Mouse (Mus musculus): ENCODE measurements around the gene Mc3r. TPM values are rescaled to one million over a fixed set of nuclear protein-coding genes. Genes with fewer than 3 reads are reported as not detected.

The Mc3r gene
- polyA plus RNA-seq, 1 experiment, result not detected

DNA sequence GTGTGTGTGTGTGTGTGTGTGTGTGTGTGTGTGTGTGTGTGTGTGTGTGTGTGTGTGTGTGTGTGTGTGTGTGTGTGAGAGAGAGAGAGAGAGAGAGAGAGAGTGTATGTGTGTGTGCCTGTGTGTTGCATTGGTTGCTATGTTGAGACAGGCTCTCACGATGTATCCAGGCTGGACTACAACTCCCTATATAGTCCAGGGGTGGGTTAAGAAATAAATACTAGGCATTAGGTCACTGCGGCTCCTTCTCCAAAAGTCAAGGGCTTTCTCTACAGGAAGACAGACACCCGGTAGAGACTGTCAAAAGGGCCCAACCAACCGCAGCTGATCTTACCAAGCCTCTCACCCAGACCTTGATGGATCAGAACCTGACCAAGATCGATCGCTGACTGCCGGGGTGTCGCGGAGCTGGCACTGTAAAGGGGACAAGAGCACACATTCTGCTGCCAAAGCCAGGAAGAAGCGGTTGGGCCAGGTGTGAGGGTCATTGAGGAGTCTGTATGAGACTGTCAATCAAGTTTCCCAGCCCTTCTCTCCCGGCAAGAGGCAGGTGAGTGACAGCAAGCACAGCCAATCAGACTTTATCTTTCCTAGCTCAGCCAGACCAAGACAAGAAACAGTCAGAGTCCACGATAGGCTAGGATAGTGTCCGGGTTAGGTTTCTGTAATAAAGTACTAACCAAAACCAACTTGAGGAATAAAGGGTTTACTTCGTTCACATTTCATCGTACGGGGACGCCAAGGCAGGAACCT lies 32.0 kb upstream of the Mc3r start:
- WGBS, result 54% methylated on average over 17 of the region's 17 CpGs
- Histone ChIP-seq H3K36me3 (ENCODE audit: control insufficient read depth, insufficient read depth, low read length) (no peaks in the 10 kb centered on the region), H3K4me3 (ENCODE audit: low read depth, low read length) (peak overlapping the region; percentile 31), H3K4me1 (ENCODE audit: control insufficient read depth, insufficient read depth, insufficient read length, low read length) (peaks cover 4% of the 10 kb centered on the region; the same call in 1 of the 2 replicates), H3K27ac (ENCODE audit: insufficient read depth, low read depth, low read length) (no peak overlapping the region), H3K27me3 (ENCODE audit: control insufficient read depth, insufficient read depth, low read length) (no peaks in the 10 kb centered on the region)
- TF ChIP-seq POLR2A (IDR thresholded peaks at IDR 0.05; ENCODE audit: low read depth, low read length) (no peak), CTCF (IDR thresholded peaks at IDR 0.05; ENCODE audit: extremely low read depth, insufficient read length, insufficient replicate concordance, low read depth, low read length) (no peak)

DNA sequence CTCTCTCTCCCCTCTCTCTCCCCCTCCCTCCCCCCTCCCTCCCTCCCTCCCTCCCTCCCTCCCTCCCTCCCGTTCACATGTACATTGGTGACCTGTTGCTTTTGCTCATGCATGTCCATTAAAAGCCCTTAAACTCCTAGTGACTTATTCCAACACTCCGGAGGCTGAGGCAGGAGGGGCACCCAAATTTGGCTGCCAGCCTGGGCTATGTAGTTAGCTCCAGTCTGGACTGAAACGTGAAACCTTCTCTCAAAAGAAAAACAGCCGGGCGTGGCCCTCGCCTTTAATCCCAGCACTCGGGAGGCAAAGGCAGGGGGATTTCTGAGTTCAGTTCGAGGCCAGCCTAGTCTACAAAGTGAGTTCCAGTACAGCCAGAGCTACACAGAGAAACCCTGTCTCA lies 30.4 kb upstream of the Mc3r start:
- no peak for TF ChIP-seq CTCF (IDR thresholded peaks at IDR 0.05; ENCODE audit: extremely low read depth, insufficient read length, insufficient replicate concordance, low read depth, low read length)
- TF ChIP-seq POLR2A (IDR thresholded peaks at IDR 0.05; ENCODE audit: low read depth, low read length), result no peak
- peaks cover 4% of the 10 kb centered on the region; the same call in 1 of the 2 replicates for H3K4me1 ChIP-seq (ENCODE audit: control insufficient read depth, insufficient read depth, insufficient read length, low read length)
- H3K27me3 ChIP-seq (ENCODE audit: control insufficient read depth, insufficient read depth, low read length), result no peaks in the 10 kb centered on the region
- no peak overlapping the region for H3K4me3 ChIP-seq (ENCODE audit: low read depth, low read length)
- H3K36me3 ChIP-seq (ENCODE audit: control insufficient read depth, insufficient read depth, low read length), result no peaks in the 10 kb centered on the region
- WGBS, result 49% methylated on average over 8 of the region's 8 CpGs
- H3K27ac ChIP-seq (ENCODE audit: insufficient read depth, low read depth, low read length), result no peak overlapping the region

DNA sequence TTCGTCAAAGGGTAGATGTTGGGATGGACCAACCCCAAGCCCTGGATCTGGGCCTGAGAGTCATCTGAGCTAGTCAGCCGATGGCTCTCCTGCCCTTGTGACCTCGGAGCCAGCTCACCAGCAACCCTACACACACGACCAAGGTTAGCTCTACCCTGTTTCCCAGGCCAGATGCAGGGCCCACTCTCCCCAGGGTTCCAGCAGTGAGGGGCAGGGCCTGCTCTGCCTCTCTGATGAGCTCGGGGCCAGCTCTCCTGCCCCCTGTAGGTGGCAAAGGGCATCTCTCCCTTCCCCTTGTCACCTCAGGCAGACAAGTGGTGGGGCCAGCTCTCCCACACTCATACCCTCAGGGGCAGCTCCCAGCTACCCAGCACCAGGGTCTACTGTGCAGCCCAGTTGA lies 29.1 kb upstream of the Mc3r start:
- TF ChIP-seq POLR2A (IDR thresholded peaks at IDR 0.05; ENCODE audit: low read depth, low read length), result no peak
- no peak for TF ChIP-seq CTCF (IDR thresholded peaks at IDR 0.05; ENCODE audit: extremely low read depth, insufficient read length, insufficient replicate concordance, low read depth, low read length)

DNA sequence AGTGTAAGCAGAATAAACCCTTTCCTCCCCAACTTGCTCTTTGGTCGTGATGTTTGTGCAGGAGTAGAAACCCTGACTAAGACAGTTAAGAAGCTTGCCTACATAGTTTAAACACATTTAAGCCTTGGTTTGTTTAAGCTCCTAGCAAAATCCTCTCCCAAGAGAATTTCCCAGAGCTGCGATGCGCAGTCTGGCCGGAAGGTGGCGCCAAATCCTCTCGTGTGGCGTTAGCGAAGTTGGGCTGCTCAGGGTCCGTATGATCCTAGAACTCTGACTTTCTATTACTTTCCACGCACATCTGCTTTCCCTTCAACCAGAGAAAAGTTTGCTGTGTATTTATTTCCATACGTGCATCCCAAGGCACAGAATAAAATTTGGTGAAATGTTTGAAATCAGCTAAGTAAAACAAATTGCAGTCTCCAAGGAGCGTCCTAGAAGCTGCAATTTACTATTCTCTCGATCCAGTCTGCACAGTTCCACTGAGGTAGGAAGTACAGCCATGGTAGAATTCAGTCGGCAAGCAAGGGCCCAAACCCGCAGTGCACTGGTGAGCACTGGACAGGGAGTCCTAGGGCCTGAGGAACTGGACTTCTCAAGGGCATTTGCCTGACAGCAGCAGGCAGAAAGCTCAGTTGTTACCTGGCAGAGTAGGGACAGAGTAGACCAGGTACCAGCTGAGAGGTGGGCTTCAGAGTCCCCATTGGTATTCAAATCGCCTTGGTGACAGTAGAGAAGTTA lies 26.5 kb upstream of the Mc3r start:
- no peak for TF ChIP-seq POLR2A (IDR thresholded peaks at IDR 0.05; ENCODE audit: low read depth, low read length)
- TF ChIP-seq CTCF (IDR thresholded peaks at IDR 0.05; ENCODE audit: extremely low read depth, insufficient read length, insufficient replicate concordance, low read depth, low read length), result peak; percentile 94
- Histone ChIP-seq H3K4me3 (ENCODE audit: low read depth, low read length) (no peak overlapping the region), H3K4me1 (ENCODE audit: control insufficient read depth, insufficient read depth, insufficient read length, low read length) (no peaks in the 10 kb centered on the region), H3K27ac (ENCODE audit: insufficient read depth, low read depth, low read length) (no peak overlapping the region), H3K27me3 (ENCODE audit: control insufficient read depth, insufficient read depth, low read length) (no peaks in the 10 kb centered on the region), H3K36me3 (ENCODE audit: control insufficient read depth, insufficient read depth, low read length) (no peaks in the 10 kb centered on the region)
- WGBS, result 10% methylated on average over 16 of the region's 16 CpGs

More for the DNA sequence above, 29.1 kb upstream of the Mc3r start:
- Histone ChIP-seq H3K4me1 (ENCODE audit: control insufficient read depth, insufficient read depth, insufficient read length, low read length) (no peaks in the 10 kb centered on the region; the same call in 1 of the 2 replicates), H3K4me3 (ENCODE audit: low read depth, low read length) (no peak overlapping the region), H3K27me3 (ENCODE audit: control insufficient read depth, insufficient read depth, low read length) (no peaks in the 10 kb centered on the region), H3K27ac (ENCODE audit: insufficient read depth, low read depth, low read length) (no peak overlapping the region), H3K36me3 (ENCODE audit: control insufficient read depth, insufficient read depth, low read length) (no peaks in the 10 kb centered on the region)
- WGBS, result 47% methylated on average over 5 of the region's 5 CpGs

DNA sequence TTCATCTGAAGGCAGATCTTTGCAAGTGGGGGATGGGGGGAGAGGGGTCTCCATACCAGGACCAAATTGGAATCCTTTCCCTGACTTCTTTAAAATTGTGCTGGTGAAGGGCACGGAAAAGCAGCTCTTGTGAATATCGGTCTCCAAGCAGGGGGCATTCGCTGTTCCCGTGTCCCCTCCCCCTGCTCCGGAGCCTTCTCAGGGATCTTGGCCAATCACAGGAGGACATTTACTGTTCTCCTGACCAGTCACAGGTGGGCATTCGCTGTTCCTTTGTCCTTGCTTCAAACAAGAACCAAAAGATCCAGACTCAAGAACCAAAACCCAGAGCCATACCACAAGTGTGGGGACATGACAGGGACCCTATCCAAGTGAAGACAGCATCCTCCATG lies 25.9 kb upstream of the Mc3r start:
- Histone ChIP-seq H3K27me3 (ENCODE audit: control insufficient read depth, insufficient read depth, low read length) (no peaks in the 10 kb centered on the region), H3K4me3 (ENCODE audit: low read depth, low read length) (no peak overlapping the region), H3K27ac (ENCODE audit: insufficient read depth, low read depth, low read length) (no peak overlapping the region), H3K36me3 (ENCODE audit: control insufficient read depth, insufficient read depth, low read length) (no peaks in the 10 kb centered on the region), H3K4me1 (ENCODE audit: control insufficient read depth, insufficient read depth, insufficient read length, low read length) (no peaks in the 10 kb centered on the region)
- 25% methylated on average over 6 of the region's 6 CpGs for WGBS
- TF ChIP-seq CTCF (IDR thresholded peaks at IDR 0.05; ENCODE audit: extremely low read depth, insufficient read length, insufficient replicate concordance, low read depth, low read length) (no peak), POLR2A (IDR thresholded peaks at IDR 0.05; ENCODE audit: low read depth, low read length) (no peak)

DNA sequence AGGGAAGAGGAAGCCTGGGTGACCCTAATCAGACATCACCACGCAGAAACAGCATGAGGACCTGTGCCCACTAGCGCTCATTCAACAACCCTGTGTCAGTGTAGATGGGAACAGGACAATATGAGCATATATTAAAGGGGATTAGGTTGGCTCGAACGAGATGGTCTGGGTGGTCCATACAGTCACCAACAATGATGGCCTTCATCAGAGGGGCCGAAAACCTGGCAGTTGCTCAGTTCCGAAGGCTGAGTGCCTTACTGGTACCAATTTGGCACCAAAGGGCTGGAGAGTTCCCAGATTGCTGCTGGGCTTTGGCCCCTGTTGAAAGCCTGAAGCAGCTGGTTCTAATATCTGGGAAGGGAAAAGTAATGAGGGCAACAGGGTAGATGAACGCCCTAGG lies 25.4 kb upstream of the Mc3r start:
- no peak for TF ChIP-seq CTCF (IDR thresholded peaks at IDR 0.05; ENCODE audit: extremely low read depth, insufficient read length, insufficient replicate concordance, low read depth, low read length)
- TF ChIP-seq POLR2A (IDR thresholded peaks at IDR 0.05; ENCODE audit: low read depth, low read length), result no peak
- Histone ChIP-seq H3K4me1 (ENCODE audit: control insufficient read depth, insufficient read depth, insufficient read length, low read length) (no peaks in the 10 kb centered on the region), H3K4me3 (ENCODE audit: low read depth, low read length) (no peak overlapping the region), H3K27me3 (ENCODE audit: control insufficient read depth, insufficient read depth, low read length) (no peaks in the 10 kb centered on the region), H3K27ac (ENCODE audit: insufficient read depth, low read depth, low read length) (no peak overlapping the region), H3K36me3 (ENCODE audit: control insufficient read depth, insufficient read depth, low read length) (no peaks in the 10 kb centered on the region)
- WGBS, result 81% methylated on average over 7 of the region's 7 CpGs

Data from small intestine, adult 2 months (tissue).